Mouse (Mus musculus): ENCODE measurements around the gene Siah1b. TPM values are rescaled to one million over a fixed set of nuclear protein-coding genes. Genes with fewer than 3 reads are reported as not detected.

Gene Siah1b
- polyA plus RNA-seq, 2 experiments from 2014 or later: 2.5 TPM

GRCm38 (mm10) chrX:164027607-164028289 is 48.5 kb downstream of the Siah1b start, which contains the start of gene Car5b:
Gene Car5b (minus strand): TSS chrX:164027997.
- peak; percentile 84 for ATAC-seq

Other genes with a start within 250 kb of the Siah1b start
- gene Ap1s2, start 167.5 kb downstream of the Siah1b start, polyA plus RNA-seq (2017; shearing (Covaris generic)): 10 to 100 TPM; 22.9 to 26.1 TPM
- gene Zrsr2, start 117.8 kb downstream of the Siah1b start, polyA plus RNA-seq (2017; shearing (Covaris generic)): 10 to 100 TPM; 35.7 to 43.8 TPM
- 1 to 10 TPM; 7.1 to 9.9 TPM for gene Car5b, start 48.5 kb downstream of the Siah1b start, polyA plus RNA-seq (2017; shearing (Covaris generic))
- not detected for gene Cltrn, start 12.3 kb upstream of the Siah1b start, polyA plus RNA-seq (2017; shearing (Covaris generic))
- not detected for gene Ace2, start 62.8 kb upstream of the Siah1b start, polyA plus RNA-seq (2017; shearing (Covaris generic))
- not detected for gene Bmx, start 181.7 kb upstream of the Siah1b start, polyA plus RNA-seq (2017; shearing (Covaris generic))
- gene Pir, start 192.9 kb upstream of the Siah1b start, polyA plus RNA-seq (2017; shearing (Covaris generic)): not detected